Mouse (Mus musculus) brain, embryonic 14.5 days (tissue): ENCODE results near the gene Dtnb.

Source experiments
- CTCF ChIP-seq: fragments of 200-500 bp; IDR thresholded peaks from 2 replicates; pipeline ENCODE4 v1.5.1; 2012; ENCODE audit warnings: inconsistent platforms, mild to moderate bottlenecking, moderate library complexity, borderline replicate concordance; ENCODE audit not compliant: insufficient read depth, insufficient read length; ENCODE audit errors: extremely low read depth
- POLR2A ChIP-seq: fragments of 200-500 bp; IDR thresholded peaks from 2 replicates; pipeline ENCODE4 v1.6.1; 2012; ENCODE audit warnings: mild to moderate bottlenecking, inconsistent platforms, borderline replicate concordance; ENCODE audit not compliant: poor library complexity, insufficient read depth, insufficient read length, severe bottlenecking; ENCODE audit errors: extremely low read depth

DNA sequence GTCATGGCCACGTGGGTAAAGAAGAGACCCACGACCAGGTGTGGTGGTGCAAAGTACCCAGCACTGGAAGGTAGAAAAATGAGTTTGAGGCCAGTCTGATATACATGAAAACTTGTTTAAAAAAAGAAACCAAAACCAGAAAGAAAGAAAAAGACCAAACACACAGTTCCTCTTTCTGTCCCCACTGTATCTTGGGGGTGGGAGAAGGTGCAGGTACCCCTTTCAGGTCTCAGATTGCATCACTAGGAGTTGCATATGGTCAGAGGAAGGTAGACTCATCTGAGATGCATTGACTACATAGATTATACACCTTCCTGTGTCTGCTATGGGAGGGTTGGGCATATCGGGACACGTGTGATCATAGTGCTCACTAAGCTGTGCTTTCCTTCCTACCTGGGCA lies 85.1 kb downstream of the Dtnb start:
- TF ChIP-seq CTCF, result no peak
- TF ChIP-seq POLR2A, result no peak
